Mouse (Mus musculus): ENCODE data around the gene Ctnnd2.

DNA sequence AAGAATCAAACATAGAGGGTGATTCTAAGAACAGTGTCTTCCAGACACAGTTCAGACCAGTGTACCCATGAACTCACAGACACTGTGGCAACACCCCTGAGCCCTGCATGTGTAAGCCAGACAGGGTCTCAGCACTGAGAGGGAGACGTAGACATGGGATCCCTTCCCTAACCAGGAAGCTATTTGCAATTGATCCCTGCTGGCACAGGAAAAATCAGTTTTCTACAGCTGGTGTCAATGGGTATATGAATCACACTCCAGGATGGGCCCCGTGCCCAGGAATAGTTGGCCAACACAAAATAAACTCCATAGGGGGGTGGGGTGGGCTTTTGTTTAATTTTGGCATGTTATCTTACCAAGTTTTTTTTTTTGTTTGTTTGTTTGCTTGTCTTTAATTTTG is 895.7 kb downstream of the Ctnnd2 start:
- TF ChIP-seq CTCF (IDR thresholded peaks at IDR 0.05; ENCODE audit: low read depth) (no peak), EP300 (IDR thresholded peaks at IDR 0.05; ENCODE audit: low read depth) (no peak)

Measured in heart, postnatal 0 days (tissue).